In genomic region chr11:5980561-5980960, GRCm38 (mm10) we compare ENCODE assay signal across 28 mouse cellular contexts. TPM values are rescaled to one million over a fixed set of nuclear protein-coding genes. Genes with fewer than 3 reads are reported as not detected.
A peak's percentile ranks its signal among the peaks of the same experiment; 100 is the strongest.
DNase-seq lines count a peak whose midpoint lies in the region; ATAC-seq and TF ChIP-seq lines count a peak whose summit lies in the region.
"Had no signal": no experiment of that assay in that cellular context is flagged by ENCODE, and none has a peak within 500 bp of the region (broad histone marks: within the 10 kb centered on the region; RNA-seq: fewer than 3 reads in every experiment).

No protein-coding gene starts in this region.

- intact Hi-C loops in left cerebral cortex, adult 2 months (cut with DNase I) = no loop called here
- intact Hi-C loops in left cerebral cortex, postnatal 10 days (cut with DNase I) = no loop called here

- no peak overlapping the region for H3K4me2 ChIP-seq in intestine, embryonic 16.5 days (ENCODE audit: low read depth, low read length)
- H3K4me2 ChIP-seq in hindbrain, embryonic 14.5 days (replicated peaks) = no peak overlapping the region
- H3K4me2 ChIP-seq: embryonic facial prominence, embryonic 13.5 days; forebrain, embryonic 12.5 days; forebrain, embryonic 15.5 days; heart, embryonic 12.5 days; heart, embryonic 15.5 days; hindbrain, embryonic 15.5 days had no signal

- H3K27me3 ChIP-seq in intestine, embryonic 16.5 days (replicated peaks; ENCODE audit: control insufficient read depth, insufficient read depth, low read length) = no peaks in the 10 kb centered on the region
- no peaks in the 10 kb centered on the region for H3K27me3 ChIP-seq in hindbrain, embryonic 14.5 days (ENCODE audit: control insufficient read depth, insufficient read depth, low read length)
- H3K27me3 ChIP-seq: embryonic facial prominence, embryonic 13.5 days; forebrain, embryonic 12.5 days; forebrain, embryonic 15.5 days; heart, embryonic 12.5 days; heart, embryonic 15.5 days; hindbrain, embryonic 15.5 days had no signal

- 67% methylated on average over 8 of the region's 8 CpGs for WGBS in intestine, embryonic 16.5 days
- 66% methylated on average over 8 of the region's 8 CpGs for WGBS in hindbrain, embryonic 14.5 days

- no peaks in the 10 kb centered on the region for H3K36me3 ChIP-seq in intestine, embryonic 16.5 days (ENCODE audit: control insufficient read depth, insufficient read depth, low read length)
- H3K36me3 ChIP-seq in hindbrain, embryonic 14.5 days (replicated peaks; ENCODE audit: control insufficient read depth, insufficient read depth) = peaks cover 26% of the 10 kb centered on the region
- H3K36me3 ChIP-seq: embryonic facial prominence, embryonic 10.5 days; embryonic facial prominence, embryonic 13.5 days; forebrain, embryonic 12.5 days; forebrain, embryonic 15.5 days; heart, embryonic 12.5 days; heart, embryonic 15.5 days; hindbrain, embryonic 10.5 days had no signal

- no peaks in the 10 kb centered on the region for H3K9me3 ChIP-seq in intestine, embryonic 16.5 days (ENCODE audit: control insufficient read depth, low read length)
- no peaks in the 10 kb centered on the region for H3K9me3 ChIP-seq in hindbrain, embryonic 14.5 days (ENCODE audit: control insufficient read depth, low read length)
- H3K9me3 ChIP-seq: embryonic facial prominence, embryonic 10.5 days; embryonic facial prominence, embryonic 13.5 days; forebrain, embryonic 12.5 days; forebrain, embryonic 15.5 days; heart, embryonic 12.5 days; heart, embryonic 15.5 days; hindbrain, embryonic 10.5 days; hindbrain, embryonic 15.5 days had no signal

- H3K27ac ChIP-seq in left cerebral cortex, adult 2 months = 0 out of 2 replicates have a peak overlapping the region, but pooled peaks have one; percentile 8
- no peak overlapping the region for H3K27ac ChIP-seq in intestine, embryonic 16.5 days (ENCODE audit: low read length)
- no peak overlapping the region for H3K27ac ChIP-seq in hindbrain, embryonic 14.5 days
- H3K27ac ChIP-seq: embryonic facial prominence, embryonic 10.5 days; embryonic facial prominence, embryonic 13.5 days; forebrain, embryonic 12.5 days; forebrain, embryonic 15.5 days; heart, embryonic 15.5 days; hindbrain, embryonic 15.5 days had no signal

- H3K4me1 ChIP-seq in intestine, embryonic 16.5 days (ENCODE audit: control insufficient read depth, insufficient read depth, low read length) = no peaks in the 10 kb centered on the region
- no peaks in the 10 kb centered on the region for H3K4me1 ChIP-seq in hindbrain, embryonic 14.5 days (replicated peaks; ENCODE audit: control insufficient read depth, insufficient read depth, low read length)
- H3K4me1 ChIP-seq: forebrain, embryonic 12.5 days; forebrain, embryonic 15.5 days; heart, embryonic 15.5 days; hindbrain, embryonic 15.5 days had no signal

- DNase-seq in cerebellum, adult 9-10 months = peak; percentile 66
- DNase-seq in cerebellum, postnatal 14 days = no peak
- DNase-seq in left cerebral cortex, adult 2 months (ENCODE audit: extremely low spot score in 1 of 2, low spot score in 2 of 2) = no peak
- no peak for DNase-seq in left cerebral cortex, postnatal 10 days (ENCODE audit: extremely low spot score in 1 of 2, low spot score in 2 of 2)
- peak; percentile 43 for DNase-seq in ZHBTc4 (ENCODE audit: low read depth, low spot score)
- DNase-seq in thymus, postnatal 14 days = no peak
- no peak for DNase-seq in hindbrain, embryonic 14.5 days (ENCODE audit: low spot score)
- DNase-seq: adrenal gland, postnatal 10 days; adrenal gland, postnatal 36 days; cerebellum, adult 11 months; embryo, embryonic 11 days; gastrocnemius, postnatal 25 days; heart, adult 18-20 months; heart, postnatal 10 days; heart, postnatal 36 days; kidney, adult 11 months had no signal

- peak; percentile 14; the same call in 1 of the 2 replicates for ATAC-seq in intestine, embryonic 16.5 days
- ATAC-seq in hindbrain, embryonic 14.5 days (ENCODE audit: low FRiP score) = no peak
- ATAC-seq: CD4-positive, CD25-positive, alpha-beta regulatory T cell, adult 4 months; forebrain, embryonic 15.5 days had no signal

- H3K9ac ChIP-seq in intestine, embryonic 16.5 days (ENCODE audit: low read depth, low read length) = no peak overlapping the region
- no peak overlapping the region for H3K9ac ChIP-seq in hindbrain, embryonic 14.5 days
- H3K9ac ChIP-seq: embryonic facial prominence, embryonic 13.5 days; forebrain, embryonic 12.5 days; forebrain, embryonic 15.5 days; heart, embryonic 12.5 days; heart, embryonic 15.5 days; hindbrain, embryonic 15.5 days had no signal

- no peak overlapping the region for H3K4me3 ChIP-seq in left cerebral cortex, adult 2 months
- no peak overlapping the region for H3K4me3 ChIP-seq in intestine, embryonic 16.5 days (ENCODE audit: low read length)
- H3K4me3 ChIP-seq in hindbrain, embryonic 14.5 days (replicated peaks; ENCODE audit: low read length) = no peak overlapping the region
- H3K4me3 ChIP-seq: embryonic facial prominence, embryonic 10.5 days; embryonic facial prominence, embryonic 13.5 days; erythroblast, embryonic 14.5 days; forebrain, embryonic 12.5 days; forebrain, embryonic 15.5 days; heart, embryonic 12.5 days; heart, embryonic 15.5 days; hindbrain, embryonic 10.5 days; hindbrain, embryonic 15.5 days had no signal

- TF ChIP-seq CTCF in left cerebral cortex, adult 2 months (IDR thresholded peaks at IDR 0.05) = no peak

RNA-seq across cellular contexts. Expression of gene Ykt6, which starts 25.1 kb away (rescaled TPM):
- total RNA-seq in left cerebral cortex, adult 2 months (2021) = 10 to 100 TPM; 75.8 to 79.8 TPM
- total RNA-seq in left cerebral cortex, postnatal 10 days (2021) = 100 to 1,000 TPM; 130 to 133 TPM
- 57.7 and 58.6 TPM in 2 replicates for polyA plus RNA-seq in intestine, embryonic 16.5 days (2015; fragmentation: Nextera tagmentation; extraction: Ambion mirVana)
- 39.9 and 48.4 TPM in 2 replicates for polyA plus RNA-seq in hindbrain, embryonic 14.5 days (2014; fragmentation: Nextera tagmentation; extraction: Ambion mirVana)

RNA-seq across cellular contexts. Expression of gene Gck, which starts 30.7 kb away (rescaled TPM):
- total RNA-seq in left cerebral cortex, adult 2 months (2021) = 1 to 10 TPM; 1.7 to 2.4 TPM
- total RNA-seq in left cerebral cortex, postnatal 10 days (2021) = 1 to 10 TPM; 1.1 to 1.4 TPM
- 2.4 and 2.9 TPM in 2 replicates for polyA plus RNA-seq in intestine, embryonic 16.5 days (2015; fragmentation: Nextera tagmentation; extraction: Ambion mirVana)
- polyA plus RNA-seq in hindbrain, embryonic 14.5 days (2014; fragmentation: Nextera tagmentation; extraction: Ambion mirVana) = 3.9 and 4.2 TPM in 2 replicates
- polyA plus RNA-seq: C2C12; CD4-positive, CD25-positive, alpha-beta regulatory T cell, adult 4 months; erythroblast, embryonic 14.5 days had no signal

Comparison
In these comparisons a context has a peak if more than half of its experiments do, and no peak if none do; other contexts are left out.
1. DNase-seq: peak in cerebellum, adult 9-10 months (single experiment) and ZHBTc4 (single experiment); none in cerebellum, postnatal 14 days (0 of 2), left cerebral cortex, adult 2 months (0 of 2), left cerebral cortex, postnatal 10 days (0 of 2), thymus, postnatal 14 days (single experiment) and hindbrain, embryonic 14.5 days (single experiment).